Mouse (Mus musculus) skeletal muscle tissue, adult 2 months (tissue): ENCODE data around the gene Msi1.
"Not testable (repeated sequence)": the region's sequence is repeated elsewhere in the genome, so short reads cannot be mapped to it uniquely, and the experiment has no call there.

ENCODE experiments used
- DNase-seq: peaks from one replicate; pipeline ENCODE4 v3.0.0-alpha.2; 2012; ENCODE audit warnings: low read depth, low spot score

Gene Msi1

GRCm38 (mm10) chr5:115434280-115434852 is 5.0 kb downstream of the Msi1 start:
- DNase-seq = no peak

GRCm38 (mm10) chr5:115434853-115435754 is 5.7 kb downstream of the Msi1 start:
- DNase-seq = no peak

- DNase-seq = no peak
Measured at GRCm38 (mm10) chr5:115435755-115436379, 6.5 kb downstream of the Msi1 start.

GRCm38 (mm10) chr5:115436421-115437124 is 7.2 kb downstream of the Msi1 start:
- DNase-seq = peak; percentile 18

- no peak for DNase-seq
Measured at GRCm38 (mm10) chr5:115437242-115437944, 8.0 kb downstream of the Msi1 start.

- DNase-seq = no peak
Measured at GRCm38 (mm10) chr5:115437945-115438315, 8.5 kb downstream of the Msi1 start.

- no peak for DNase-seq
Measured at GRCm38 (mm10) chr5:115438667-115439066, 9.3 kb downstream of the Msi1 start.

GRCm38 (mm10) chr5:115441205-115441849 is 11.9 kb downstream of the Msi1 start:
- peak; percentile 44 for DNase-seq

- not testable (repeated sequence) for DNase-seq
Measured at GRCm38 (mm10) chr5:115442663-115443062, 13.3 kb downstream of the Msi1 start.

GRCm38 (mm10) chr5:115444130-115444529 is 14.7 kb downstream of the Msi1 start:
- no peak for DNase-seq

GRCm38 (mm10) chr5:115447108-115447507 is 17.7 kb downstream of the Msi1 start:
- DNase-seq = no peak

- DNase-seq = no peak
Measured at GRCm38 (mm10) chr5:115449247-115449646, 19.8 kb downstream of the Msi1 start.

- no peak for DNase-seq
Measured at GRCm38 (mm10) chr5:115450410-115451317, 21.3 kb downstream of the Msi1 start.

GRCm38 (mm10) chr5:115454422-115455090 is 25.2 kb downstream of the Msi1 start:
- DNase-seq = no peak

GRCm38 (mm10) chr5:115455838-115456237 is 26.4 kb downstream of the Msi1 start:
- DNase-seq = no peak

- DNase-seq = no peak
Measured at GRCm38 (mm10) chr5:115458918-115459317, 29.5 kb downstream of the Msi1 start.

GRCm38 (mm10) chr5:115464408-115465115 is 35.2 kb downstream of the Msi1 start:
- no peak for DNase-seq

GRCm38 (mm10) chr5:115465642-115466420 is 36.4 kb downstream of the Msi1 start, which contains the start of gene Pla2g1b:
Gene Pla2g1b (plus strand): TSS chr5:115466262.
- no peak for DNase-seq
